Mouse (Mus musculus): Measurements from ENCODE around the gene Perp. TPM values are rescaled to one million over a fixed set of nuclear protein-coding genes. Genes with fewer than 3 reads are reported as not detected.

Perp gene
- total RNA-seq, 1 experiment, result 66.8 TPM

GRCm38 (mm10) chr10:18894259-18895166 lies 49.7 kb downstream of the Perp start:
- in situ Hi-C loops (cut with MboI; ENCODE audit: low sequenced_read_pairs in 2 of 2, unreplicated experiment in 2 of 2), result loop anchor here in 1 of 2 experiments (5.0 kb wide), 1 partner anchor 57 kb away; no protein-coding TSS in a partner anchor
- H3K36me3 ChIP-seq (ENCODE audit: control insufficient read depth, insufficient read depth, low read length, poor library complexity, severe bottlenecking), result no peaks in the 10 kb centered on the region
- no peaks in the 10 kb centered on the region for H3K4me1 ChIP-seq (ENCODE audit: control insufficient read depth in 2 of 2, insufficient read depth in 2 of 2, low read length in 2 of 2, poor library complexity in 1 of 2)
- no peak for DNase-seq (ENCODE audit: low read depth, low spot score)
- no peak overlapping the region for H3K27ac ChIP-seq (ENCODE audit: insufficient read depth, low read depth, low read length, poor library complexity, severe bottlenecking)
- no peaks in the 10 kb centered on the region for H3K9me3 ChIP-seq (ENCODE audit: control insufficient read depth, insufficient read depth, low read depth, low read length)
- H3K4me3 ChIP-seq (ENCODE audit: insufficient read depth in 1 of 2, low read depth in 1 of 2, low read length in 2 of 2, poor library complexity in 1 of 2, severe bottlenecking in 1 of 2), result no peak overlapping the region
- no peak overlapping the region for H3K9ac ChIP-seq (ENCODE audit: insufficient read depth, low read depth, low read length, poor library complexity, severe bottlenecking)
- TF ChIP-seq ZNF384 (IDR thresholded peaks at IDR 0.05; ENCODE audit: low read depth, low read length), result no peak
- TF ChIP-seq MAFK (IDR thresholded peaks at IDR 0.05; ENCODE audit: insufficient read depth, low read depth, low read length), result no peak
- TF ChIP-seq ZC3H11A (IDR thresholded peaks at IDR 0.05; ENCODE audit: borderline replicate concordance, low read depth, low read length), result no peak
- TF ChIP-seq CHD2 (IDR thresholded peaks at IDR 0.05; ENCODE audit: low read depth, low read length), result no peak
- TF ChIP-seq HCFC1 (IDR thresholded peaks at IDR 0.05; ENCODE audit: borderline replicate concordance, insufficient read depth, low read length), result no peak

- no peak overlapping the region for H3K27ac ChIP-seq (ENCODE audit: insufficient read depth, low read depth, low read length, poor library complexity, severe bottlenecking)
- no peaks in the 10 kb centered on the region for H3K4me1 ChIP-seq (ENCODE audit: control insufficient read depth in 2 of 2, insufficient read depth in 2 of 2, low read length in 2 of 2, poor library complexity in 1 of 2)
- no peaks in the 10 kb centered on the region for H3K36me3 ChIP-seq (ENCODE audit: control insufficient read depth, insufficient read depth, low read length, poor library complexity, severe bottlenecking)
- in situ Hi-C loops (cut with MboI; ENCODE audit: low sequenced_read_pairs in 2 of 2, unreplicated experiment in 2 of 2), result loop anchor here (10.0 to 25.0 kb wide), 3 partner anchors 139 to 329 kb away; no protein-coding TSS in a partner anchor
- no peak overlapping the region for H3K4me3 ChIP-seq (ENCODE audit: insufficient read depth in 1 of 2, low read depth in 1 of 2, low read length in 2 of 2, poor library complexity in 1 of 2, severe bottlenecking in 1 of 2)
- DNase-seq (ENCODE audit: low read depth, low spot score), result no peak
- H3K9me3 ChIP-seq (ENCODE audit: control insufficient read depth, insufficient read depth, low read depth, low read length), result no peaks in the 10 kb centered on the region
- TF ChIP-seq MAFK (IDR thresholded peaks at IDR 0.05; ENCODE audit: insufficient read depth, low read depth, low read length) (no peak), HCFC1 (IDR thresholded peaks at IDR 0.05; ENCODE audit: borderline replicate concordance, insufficient read depth, low read length) (no peak), ZNF384 (IDR thresholded peaks at IDR 0.05; ENCODE audit: low read depth, low read length) (no peak), ZC3H11A (IDR thresholded peaks at IDR 0.05; ENCODE audit: borderline replicate concordance, low read depth, low read length) (peak; percentile 71; the same call in 1 of the 2 replicates)
- H3K9ac ChIP-seq (ENCODE audit: insufficient read depth, low read depth, low read length, poor library complexity, severe bottlenecking), result no peak overlapping the region
Observed at GRCm38 (mm10) chr10:18904108-18904507, 59.3 kb downstream of the Perp start.

Other genes with a start within 250 kb of the Perp start
- 3.6 and 4.0 TPM in 2 replicates for gene Arfgef3, start 101.1 kb upstream of the Perp start, total RNA-seq (2012; rRNA removed)
- not detected in 2 replicates for gene Gm4922, start 58.2 kb upstream of the Perp start, total RNA-seq (2012; rRNA removed)
- 3.0 and 3.9 TPM in 2 replicates for gene Tnfaip3, start 170.6 kb downstream of the Perp start, total RNA-seq (2012; rRNA removed)

Measured in ES-E14 (cell line).